Mouse (Mus musculus): ENCODE data around the gene Slc26a9. TPM values are rescaled to one million over a fixed set of nuclear protein-coding genes. Genes with fewer than 3 reads are reported as not detected.

The Slc26a9 gene
- polyA plus RNA-seq, 1 experiment from 2014 or later: not detected

GRCm38 (mm10) chr1:131739481-131740160 is 4.2 kb upstream of the Slc26a9 start:
- Histone ChIP-seq H3K4me1 (ENCODE audit: insufficient read depth) (no peaks in the 10 kb centered on the region; the same call in 1 of the 2 replicates), H3K27me3 (ENCODE audit: insufficient read depth, low read length) (0 out of 2 replicates have a peak, but pooled peaks cover 3% of the 10 kb centered on the region), H3K4me2 (ENCODE audit: low read depth, low read length) (no peak overlapping the region), H3K9ac (replicated peaks) (no peak overlapping the region), H3K9me3 (ENCODE audit: low read length) (no peaks in the 10 kb centered on the region), H3K36me3 (replicated peaks; ENCODE audit: insufficient read depth, low read length) (no peaks in the 10 kb centered on the region), H3K27ac (ENCODE audit: low read depth) (no peak overlapping the region), H3K4me3 (ENCODE audit: low read depth, low read length) (no peak overlapping the region)
- DNase-seq (no peak), ATAC-seq (no peak)
- TF ChIP-seq EP300 (IDR thresholded peaks at IDR 0.05; ENCODE audit: low read depth) (no peak), CTCF (IDR thresholded peaks at IDR 0.05; ENCODE audit: low read depth) (no peak)
- 94% methylated on average over 9 of the region's 9 CpGs for WGBS (ENCODE audit: insufficient replicate concordance)

GRCm38 (mm10) chr1:131745391-131745790 is 1.6 kb downstream of the Slc26a9 start:
- TF ChIP-seq EP300 (IDR thresholded peaks at IDR 0.05; ENCODE audit: low read depth): no peak
- H3K9me3 ChIP-seq (ENCODE audit: low read length): no peaks in the 10 kb centered on the region
- H3K27me3 ChIP-seq (ENCODE audit: insufficient read depth, low read length): 0 out of 2 replicates have a peak, but pooled peaks cover 3% of the 10 kb centered on the region
- no peak overlapping the region for H3K27ac ChIP-seq (ENCODE audit: low read depth)
- ATAC-seq: no peak
- no peak overlapping the region for H3K9ac ChIP-seq (replicated peaks)
- no peaks in the 10 kb centered on the region for H3K36me3 ChIP-seq (replicated peaks; ENCODE audit: insufficient read depth, low read length)
- no peak overlapping the region for H3K4me2 ChIP-seq (ENCODE audit: low read depth, low read length)
- H3K4me1 ChIP-seq (ENCODE audit: insufficient read depth): no peaks in the 10 kb centered on the region; the same call in 1 of the 2 replicates
- no peak overlapping the region for H3K4me3 ChIP-seq (ENCODE audit: low read depth, low read length)
- WGBS (ENCODE audit: insufficient replicate concordance): 71% methylated on average over 5 of the region's 5 CpGs
- no peak for DNase-seq

GRCm38 (mm10) chr1:131747761-131748160 is 3.9 kb downstream of the Slc26a9 start:
- Histone ChIP-seq H3K27ac (ENCODE audit: low read depth) (no peak overlapping the region), H3K4me3 (ENCODE audit: low read depth, low read length) (no peak overlapping the region), H3K9me3 (ENCODE audit: low read length) (no peaks in the 10 kb centered on the region), H3K9ac (replicated peaks) (no peak overlapping the region), H3K27me3 (ENCODE audit: insufficient read depth, low read length) (no peaks in the 10 kb centered on the region), H3K4me1 (ENCODE audit: insufficient read depth) (no peaks in the 10 kb centered on the region; the same call in 1 of the 2 replicates), H3K36me3 (replicated peaks; ENCODE audit: insufficient read depth, low read length) (no peaks in the 10 kb centered on the region), H3K4me2 (ENCODE audit: low read depth, low read length) (no peak overlapping the region)
- 60% methylated on average over 2 of the region's 2 CpGs for WGBS (ENCODE audit: insufficient replicate concordance)
- no peak for TF ChIP-seq CTCF (IDR thresholded peaks at IDR 0.05; ENCODE audit: low read depth)
- TF ChIP-seq EP300 (IDR thresholded peaks at IDR 0.05; ENCODE audit: low read depth): no peak
- ATAC-seq: no peak
- no peak for DNase-seq

- TF ChIP-seq EP300 (IDR thresholded peaks at IDR 0.05; ENCODE audit: low read depth): no peak
- TF ChIP-seq CTCF (IDR thresholded peaks at IDR 0.05; ENCODE audit: low read depth): no peak
- Histone ChIP-seq H3K9me3 (ENCODE audit: low read length) (no peaks in the 10 kb centered on the region), H3K9ac (replicated peaks) (no peak overlapping the region), H3K4me2 (ENCODE audit: low read depth, low read length) (no peak overlapping the region), H3K27me3 (ENCODE audit: insufficient read depth, low read length) (no peaks in the 10 kb centered on the region), H3K27ac (ENCODE audit: low read depth) (no peak overlapping the region), H3K4me1 (ENCODE audit: insufficient read depth) (no peaks in the 10 kb centered on the region; the same call in 1 of the 2 replicates), H3K36me3 (replicated peaks; ENCODE audit: insufficient read depth, low read length) (no peaks in the 10 kb centered on the region), H3K4me3 (ENCODE audit: low read depth, low read length) (no peak overlapping the region)
- 66% methylated on average over 2 of the region's 2 CpGs for WGBS (ENCODE audit: insufficient replicate concordance)
- DNase-seq: no peak
- no peak for ATAC-seq
These were observed 4.8 kb downstream of the Slc26a9 start for GRCm38 (mm10) chr1:131748636-131749035.

GRCm38 (mm10) chr1:131749706-131750545 is 6.1 kb downstream of the Slc26a9 start:
- ATAC-seq (no peak), DNase-seq (no peak)
- H3K4me3 ChIP-seq (ENCODE audit: low read depth, low read length): no peak overlapping the region
- no peak overlapping the region for H3K27ac ChIP-seq (ENCODE audit: low read depth)
- no peak overlapping the region for H3K4me2 ChIP-seq (ENCODE audit: low read depth, low read length)
- 58% methylated on average over 15 of the region's 15 CpGs for WGBS (ENCODE audit: insufficient replicate concordance)
- peaks cover 9% of the 10 kb centered on the region; the same call in 1 of the 2 replicates for H3K4me1 ChIP-seq (ENCODE audit: insufficient read depth)
- H3K27me3 ChIP-seq (ENCODE audit: insufficient read depth, low read length): no peaks in the 10 kb centered on the region
- H3K9ac ChIP-seq (replicated peaks): no peak overlapping the region
- no peaks in the 10 kb centered on the region for H3K9me3 ChIP-seq (ENCODE audit: low read length)
- TF ChIP-seq CTCF (IDR thresholded peaks at IDR 0.05; ENCODE audit: low read depth): no peak
- TF ChIP-seq EP300 (IDR thresholded peaks at IDR 0.05; ENCODE audit: low read depth): no peak
- H3K36me3 ChIP-seq (replicated peaks; ENCODE audit: insufficient read depth, low read length): no peaks in the 10 kb centered on the region

- TF ChIP-seq EP300 (IDR thresholded peaks at IDR 0.05; ENCODE audit: low read depth): no peak
- Histone ChIP-seq H3K36me3 (replicated peaks; ENCODE audit: insufficient read depth, low read length) (no peaks in the 10 kb centered on the region), H3K27ac (ENCODE audit: low read depth) (no peak overlapping the region), H3K4me1 (ENCODE audit: insufficient read depth) (peaks cover 9% of the 10 kb centered on the region; the same call in 1 of the 2 replicates), H3K27me3 (ENCODE audit: insufficient read depth, low read length) (no peaks in the 10 kb centered on the region), H3K9me3 (ENCODE audit: low read length) (no peaks in the 10 kb centered on the region), H3K4me2 (ENCODE audit: low read depth, low read length) (no peak overlapping the region), H3K4me3 (ENCODE audit: low read depth, low read length) (no peak overlapping the region), H3K9ac (replicated peaks) (no peak overlapping the region)
- WGBS (ENCODE audit: insufficient replicate concordance): 81% methylated on average over 3 of the region's 3 CpGs
- ATAC-seq: no peak
- no peak for DNase-seq
These were observed 7.5 kb downstream of the Slc26a9 start for GRCm38 (mm10) chr1:131751181-131751890.
